Mouse (Mus musculus): Measurements from ENCODE around the gene Zswim3.

GRCm38 (mm10) chr2:164835164-164835563 is 30.3 kb downstream of the Zswim3 start:
- TF ChIP-seq CTCF (IDR thresholded peaks at IDR 0.05; ENCODE audit: borderline replicate concordance, control insufficient read depth, extremely low read depth, insufficient read depth, low read length, poor library complexity) = no peak
- TF ChIP-seq POLR2A (IDR thresholded peaks at IDR 0.05; ENCODE audit: control insufficient read depth, extremely low read depth, insufficient read depth, low read length, poor library complexity) = no peak
